Mouse (Mus musculus) heart, embryonic 16.5 days (tissue): ENCODE results near the gene Apon. TPM values are rescaled to one million over a fixed set of nuclear protein-coding genes. Genes with fewer than 3 reads are reported as not detected.

ENCODE experiments used
- ATAC-seq: fragments of 200-750 bp; cut with Nextera tagmentation; replicated peaks from 2 replicates; pipeline ENCODE4 v1.8.0; 2017; ENCODE audit warnings: moderate number of reproducible peaks; ENCODE audit not compliant: insufficient read depth, low FRiP score; ENCODE audit errors: extremely low read depth
- H3K27ac ChIP-seq: fragments of 300-500 bp; sonication (generic); 2 replicates; pipeline ENCODE4 v1.5.1; 2014; ENCODE audit warnings: mild to moderate bottlenecking, low read length, control low read depth, moderate library complexity
- H3K27me3 ChIP-seq: fragments of 300-500 bp; sonication (generic); 2 replicates; pipeline ENCODE4 v1.6.1; 2014; ENCODE audit warnings: low read length, mixed read lengths; ENCODE audit not compliant: control insufficient read depth, insufficient read depth
- H3K36me3 ChIP-seq: fragments of 300-500 bp; sonication (generic); 2 replicates; pipeline ENCODE4 v1.6.1; 2014; ENCODE audit not compliant: control insufficient read depth, insufficient read depth
- H3K4me1 ChIP-seq: fragments of 300-500 bp; sonication (generic); 2 replicates; pipeline ENCODE4 v1.6.1; 2014; ENCODE audit warnings: low read length, mixed read lengths; ENCODE audit not compliant: control insufficient read depth, insufficient read depth
- H3K4me2 ChIP-seq: fragments of 300-500 bp; sonication (generic); 2 replicates; pipeline ENCODE4 v1.6.1; 2014; ENCODE audit warnings: low read depth, mild to moderate bottlenecking, control low read depth, low read length
- H3K4me3 ChIP-seq: fragments of 300-500 bp; sonication (generic); 2 replicates; pipeline ENCODE4 v1.5.1; 2014; ENCODE audit warnings: mild to moderate bottlenecking, control low read depth, low read length
- H3K9ac ChIP-seq: fragments of 300-500 bp; sonication (generic); 2 replicates; pipeline ENCODE4 v1.6.1; 2014; ENCODE audit warnings: low read length, control low read depth
- H3K9me3 ChIP-seq: fragments of 300-500 bp; sonication (generic); replicated peaks from 2 replicates; pipeline ENCODE4 v1.6.1; 2016; ENCODE audit warnings: low read length; ENCODE audit not compliant: control insufficient read depth
- WGBS: fragments of 180-500 bp; shearing (Covaris S2); extraction: QIAGEN DNeasy Blood & Tissue Kit; methylation state at CpG from one replicate; pipeline ENCODE4 v1.1.7; 2014; 5-methylcytosine and 5-hydroxymethylcytosine counted together
- polyA plus RNA-seq: library from polyadenylated mRNA; unstranded; fragments of >200 nt; fragmentation: Nextera tagmentation; extraction: Ambion mirVana; gene quantifications from 2 replicates; pipeline ENCODE4 v1.2.1, GENCODE M21; 2015

The Apon gene
- polyA plus RNA-seq, 1 experiment from 2014 or later = not detected

DNA sequence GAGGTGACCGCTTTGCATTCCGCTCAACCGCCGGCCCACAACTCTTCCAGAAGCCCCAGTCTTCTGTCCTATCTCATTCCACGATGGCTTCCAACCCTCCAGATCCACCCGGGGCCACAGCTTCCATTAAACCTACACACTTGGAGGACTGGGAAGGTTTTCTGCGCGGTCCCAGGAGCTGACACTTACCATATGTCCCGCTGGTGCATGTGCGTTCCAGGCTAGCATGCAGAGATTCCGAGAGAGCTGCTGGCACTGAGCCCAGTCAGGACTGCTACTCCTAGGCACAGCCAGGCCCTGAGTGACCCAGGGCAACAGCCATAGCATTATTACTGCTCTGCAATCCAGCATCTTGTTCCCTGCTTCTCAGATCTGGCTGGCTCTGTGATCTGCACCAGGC lies 43.7 kb downstream of the Apon start:
- Histone ChIP-seq H3K4me2 (peak overlapping the region; percentile 41), H3K4me1 (peaks cover 22% of the 10 kb centered on the region), H3K9ac (peak overlapping the region; percentile 28), H3K9me3 (no peaks in the 10 kb centered on the region), H3K27ac (peak overlapping the region; percentile 77), H3K36me3 (0 out of 2 replicates have a peak, but pooled peaks cover 1% of the 10 kb centered on the region), H3K4me3 (peak overlapping the region; percentile 25), H3K27me3 (no peaks in the 10 kb centered on the region)
- 52% methylated on average over 11 of the region's 11 CpGs for WGBS
- peak; percentile 90 for ATAC-seq

DNA sequence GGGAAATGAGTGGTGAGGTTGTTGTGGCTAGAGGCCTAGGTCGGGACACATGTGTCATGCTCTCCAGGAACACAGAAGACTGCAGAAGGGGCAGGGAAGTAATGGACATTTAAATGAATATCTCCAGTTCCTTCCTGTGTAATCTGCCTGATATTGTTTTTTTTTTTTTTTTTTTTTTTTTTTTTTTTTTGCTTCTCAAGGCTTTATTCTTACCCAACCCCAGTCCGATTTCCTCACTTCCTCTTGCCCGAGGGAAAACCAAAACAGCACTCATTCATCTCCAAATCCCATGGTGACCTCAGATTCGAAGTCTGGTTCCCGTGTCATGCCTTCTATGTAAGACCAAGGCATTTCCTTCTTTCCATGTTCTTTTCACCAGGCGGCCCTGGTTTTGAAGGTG lies 44.3 kb downstream of the Apon start:
- H3K9me3 ChIP-seq = no peaks in the 10 kb centered on the region
- H3K27me3 ChIP-seq = no peaks in the 10 kb centered on the region
- no peak overlapping the region for H3K4me2 ChIP-seq
- H3K27ac ChIP-seq = peak overlapping the region; percentile 77
- no peak overlapping the region for H3K4me3 ChIP-seq
- H3K4me1 ChIP-seq = peaks cover 22% of the 10 kb centered on the region
- no peak for ATAC-seq
- 70% methylated on average over 6 of the region's 6 CpGs for WGBS
- no peaks in the 10 kb centered on the region for H3K36me3 ChIP-seq
- no peak overlapping the region; the same call in 1 of the 2 replicates for H3K9ac ChIP-seq

DNA sequence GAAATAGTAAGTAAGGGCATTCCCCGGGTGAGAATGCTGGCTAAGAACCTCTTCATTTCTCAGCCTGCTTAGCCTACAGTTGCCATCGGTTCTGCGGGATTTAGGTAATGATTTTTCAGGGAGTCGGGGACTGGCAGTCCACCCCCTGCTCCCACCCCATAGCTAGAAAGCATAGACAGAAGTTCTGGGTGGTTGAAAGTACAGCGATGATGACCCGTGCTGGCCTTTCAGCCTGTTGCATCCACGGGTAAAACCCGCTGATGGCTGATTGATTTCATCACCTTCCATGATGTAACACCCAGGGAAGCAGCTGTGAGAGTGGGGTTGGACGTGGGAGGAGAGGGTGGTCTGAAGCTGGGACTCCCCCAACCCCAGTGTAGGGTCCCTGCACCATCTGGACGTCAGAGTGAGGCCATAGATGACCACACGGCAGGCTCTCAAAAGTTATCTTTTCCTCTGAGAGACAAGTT lies 44.8 kb downstream of the Apon start, which contains the start of gene Il23a:
Gene Il23a (minus strand): TSS at position 51 of the 470 bp plus-strand sequence.
- H3K9me3 ChIP-seq = no peaks in the 10 kb centered on the region
- ATAC-seq = no peak
- peak within 1 kb of the TSS; percentile 28 for H3K9ac ChIP-seq
- WGBS = 73% methylated on average over 11 of the region's 11 CpGs
- H3K4me2 ChIP-seq = peak within 1 kb of the TSS; percentile 41
- peak within 1 kb of the TSS; percentile 77 for H3K27ac ChIP-seq
- H3K36me3 ChIP-seq = no peaks in the 10 kb centered on the region
- peak within 1 kb of the TSS; percentile 25 for H3K4me3 ChIP-seq
- no peaks in the 10 kb centered on the region for H3K27me3 ChIP-seq
- H3K4me1 ChIP-seq = peaks cover 22% of the 10 kb centered on the region

DNA sequence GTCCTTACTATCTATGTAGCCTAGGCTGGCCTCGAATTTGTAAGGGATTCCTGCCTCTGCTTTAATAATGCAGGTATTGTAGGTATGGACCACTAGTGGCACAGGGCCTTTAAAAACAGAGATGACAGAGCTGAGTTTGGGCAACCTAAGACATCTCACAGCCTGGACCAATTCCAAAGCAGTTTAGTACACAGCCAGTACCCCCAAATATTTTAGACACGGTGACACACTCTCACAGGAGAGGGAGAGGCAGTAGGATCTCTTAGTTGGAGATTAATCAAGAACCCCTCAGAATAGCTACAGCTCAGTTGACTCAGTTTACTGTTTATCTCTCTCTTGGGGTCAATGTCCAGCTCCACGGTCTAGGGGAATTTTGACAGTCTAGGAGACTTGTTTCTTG lies 48.5 kb downstream of the Apon start:
- no peak for ATAC-seq
- Histone ChIP-seq H3K27ac (peak overlapping the region; percentile 91), H3K36me3 (no peaks in the 10 kb centered on the region), H3K4me2 (peak overlapping the region; percentile 68), H3K4me1 (peaks cover 22% of the 10 kb centered on the region), H3K9ac (peak overlapping the region; percentile 76), H3K4me3 (peak overlapping the region; percentile 58), H3K27me3 (no peaks in the 10 kb centered on the region), H3K9me3 (no peaks in the 10 kb centered on the region)
- 24% methylated on average over 3 of the region's 3 CpGs for WGBS

DNA sequence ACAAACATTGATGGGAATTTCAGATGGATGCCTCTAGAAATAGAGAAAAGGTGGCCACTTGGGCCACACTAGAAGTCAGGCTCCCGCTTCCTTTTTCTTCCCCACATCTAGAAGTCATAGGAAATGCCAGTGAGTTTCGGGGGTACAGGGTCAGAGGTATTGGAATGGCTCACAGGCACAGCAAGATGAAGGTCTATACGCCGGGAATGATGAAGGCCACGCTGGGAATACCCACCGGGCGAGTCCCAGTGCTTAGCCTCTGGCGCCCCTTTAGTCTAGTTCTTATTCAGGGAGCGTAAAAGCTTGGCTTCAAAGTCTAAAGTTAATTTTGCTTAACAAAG lies 48.9 kb downstream of the Apon start:
- ATAC-seq = peak; percentile 6; the same call in 1 of the 2 replicates
- whole genome bisulfite sequencing = 0% methylated on average over 9 of the region's 9 CpGs
- Histone ChIP-seq H3K9me3 (no peaks in the 10 kb centered on the region), H3K4me1 (peaks cover 19% of the 10 kb centered on the region), H3K4me3 (peak overlapping the region; percentile 58), H3K36me3 (no peaks in the 10 kb centered on the region), H3K27ac (peak overlapping the region; percentile 91), H3K4me2 (peak overlapping the region; percentile 68), H3K9ac (peak overlapping the region; percentile 76), H3K27me3 (no peaks in the 10 kb centered on the region)

DNA sequence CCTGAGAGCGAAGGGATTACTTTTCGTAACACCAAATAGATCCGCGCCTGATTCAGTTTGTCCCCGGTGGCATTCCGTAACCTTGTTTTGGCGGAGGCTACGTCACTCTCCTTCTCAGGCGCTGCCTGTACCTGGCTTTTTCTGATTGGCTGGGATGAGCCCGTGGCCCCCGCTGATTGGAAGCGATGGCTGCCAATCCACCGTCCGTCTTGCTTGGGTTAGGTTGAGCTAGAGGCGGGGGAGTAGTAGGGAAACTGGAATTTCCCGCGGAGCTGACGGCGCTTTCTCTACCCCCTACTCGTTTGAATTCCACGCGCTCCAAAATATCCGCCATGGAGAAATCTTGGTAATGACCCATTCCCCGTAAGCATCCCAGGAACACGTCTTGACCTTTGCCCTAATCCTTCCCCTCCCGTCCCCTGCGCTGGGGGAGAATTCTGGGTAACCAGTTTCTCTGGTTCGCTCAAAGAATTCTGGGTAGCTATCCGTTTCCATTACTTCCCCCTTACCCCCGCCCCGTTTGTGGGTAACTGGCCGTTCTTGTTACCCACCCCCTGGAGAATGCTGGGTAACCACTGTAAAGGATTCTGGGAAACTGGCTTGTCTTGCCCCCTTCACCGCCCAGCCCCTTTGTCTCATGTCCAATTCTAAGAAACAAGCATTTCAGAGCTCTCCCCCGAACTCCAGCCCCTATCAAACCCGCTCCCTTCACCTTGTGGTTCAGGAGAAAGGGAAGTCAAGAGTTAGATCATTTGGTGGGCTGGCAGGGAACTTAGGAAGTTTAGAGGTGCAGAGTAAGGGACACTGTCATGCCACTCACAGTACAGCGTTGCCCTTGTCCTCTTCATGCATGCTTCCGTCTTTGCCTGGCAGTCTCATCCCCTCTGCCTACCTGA lies 49.5 kb downstream of the Apon start, which contains the start of gene Pan2:
Gene Pan2 (plus strand): TSS at position 210 of the 896 bp plus-strand sequence.
- peak within 1 kb of the TSS; percentile 80 for H3K9ac ChIP-seq
- ATAC-seq = peak; percentile 99
- 1% methylated on average over 37 of the region's 37 CpGs for WGBS
- H3K27ac ChIP-seq = peak within 1 kb of the TSS; percentile 91
- no peaks in the 10 kb centered on the region for H3K27me3 ChIP-seq
- H3K36me3 ChIP-seq = peaks cover 6% of the 10 kb centered on the region; the same call in 1 of the 2 replicates
- peak within 1 kb of the TSS; percentile 81 for H3K4me2 ChIP-seq
- H3K4me1 ChIP-seq = peaks cover 15% of the 10 kb centered on the region
- peak within 1 kb of the TSS; percentile 58 for H3K4me3 ChIP-seq
- H3K9me3 ChIP-seq = no peaks in the 10 kb centered on the region

Other genes starting within 250 kb of the Apon start
- gene Hsd17b6, start 246.5 kb upstream of the Apon start, polyA plus RNA-seq = not detected in 2 replicates
- 45.8 and 50.8 TPM in 2 replicates for gene Prim1, start 238.9 kb upstream of the Apon start, polyA plus RNA-seq
- 419 and 441 TPM in 2 replicates for gene Naca, start 218.5 kb upstream of the Apon start, polyA plus RNA-seq
- 263 and 278 TPM in 2 replicates for gene Ptges3, start 195.1 kb upstream of the Apon start, polyA plus RNA-seq
- gene Atp5b, start 170.8 kb upstream of the Apon start, polyA plus RNA-seq = 6,748 and 7,106 TPM in 2 replicates
- gene Baz2a, start 162.5 kb upstream of the Apon start, polyA plus RNA-seq = 6.6 and 8.5 TPM in 2 replicates
- gene Rbms2, start 73.8 kb upstream of the Apon start, polyA plus RNA-seq = 35.8 and 37.7 TPM in 2 replicates
- 0.88 and 1.0 TPM in 2 replicates for gene Gls2, start 59.6 kb upstream of the Apon start, polyA plus RNA-seq
- 45.1 and 46.1 TPM in 2 replicates for gene Spryd4, start 42.3 kb upstream of the Apon start, polyA plus RNA-seq
- not detected in 2 replicates for gene Mip, start 28.3 kb upstream of the Apon start, polyA plus RNA-seq
- 29.6 and 30.4 TPM in 2 replicates for gene Timeless, start 22.0 kb upstream of the Apon start, polyA plus RNA-seq
- gene Apof, start 14.6 kb downstream of the Apon start, polyA plus RNA-seq = 0.15 and 0.26 TPM in 2 replicates
- 11.3 and 11.8 TPM in 2 replicates for gene Stat2, start 16.5 kb downstream of the Apon start, polyA plus RNA-seq
- gene Il23a, start 44.7 kb downstream of the Apon start, polyA plus RNA-seq = 4.3 and 6.0 TPM in 2 replicates
- gene Pan2, start 49.2 kb downstream of the Apon start, polyA plus RNA-seq = 26.1 and 28.1 TPM in 2 replicates
- gene Cnpy2, start 68.4 kb downstream of the Apon start, polyA plus RNA-seq = 184 and 195 TPM in 2 replicates
- gene Cs, start 83.6 kb downstream of the Apon start, polyA plus RNA-seq = 567 and 572 TPM in 2 replicates
- gene Coq10a, start 114.9 kb downstream of the Apon start, polyA plus RNA-seq = 13.4 and 19.4 TPM in 2 replicates
- 8.1 and 8.5 TPM in 2 replicates for gene Ankrd52, start 123.0 kb downstream of the Apon start, polyA plus RNA-seq
- gene Slc39a5, start 147.1 kb downstream of the Apon start, polyA plus RNA-seq = 0.41 TPM in 1 of 2 replicates, not detected in the other
- gene Nabp2, start 157.4 kb downstream of the Apon start, polyA plus RNA-seq = 55.9 and 60.4 TPM in 2 replicates
- gene Rnf41, start 157.6 kb downstream of the Apon start, polyA plus RNA-seq = 29.9 and 31.7 TPM in 2 replicates
- gene Smarcc2, start 205.2 kb downstream of the Apon start, polyA plus RNA-seq = 54.9 and 57.5 TPM in 2 replicates
- 945 and 1,125 TPM in 2 replicates for gene Myl6, start 240.0 kb downstream of the Apon start, polyA plus RNA-seq
- gene Myl6b, start 244.6 kb downstream of the Apon start, polyA plus RNA-seq = 4.2 and 4.4 TPM in 2 replicates